Mouse (Mus musculus) fat pad, adult 2 months (tissue): ENCODE measurements around the gene Camta1.

Experiments
- DNase-seq: peaks from one replicate; pipeline ENCODE4 v3.0.0-alpha.2; 2011; ENCODE audit warnings: low read depth, low spot score; ENCODE audit errors: extremely low read depth

Gene Camta1

GRCm38 (mm10) chr4:151690041-151690440, 171.6 kb downstream of the Camta1 start:
- no peak for DNase-seq

- DNase-seq = no peak
These were observed 173.5 kb downstream of the Camta1 start for GRCm38 (mm10) chr4:151688206-151688605.

GRCm38 (mm10) chr4:151684596-151684995, 177.1 kb downstream of the Camta1 start:
- DNase-seq = no peak

GRCm38 (mm10) chr4:151682831-151683488, 178.7 kb downstream of the Camta1 start:
- DNase-seq = no peak

GRCm38 (mm10) chr4:151672452-151672851, 189.2 kb downstream of the Camta1 start:
- no peak for DNase-seq

GRCm38 (mm10) chr4:151666411-151666901, 195.2 kb downstream of the Camta1 start:
- DNase-seq = no peak

GRCm38 (mm10) chr4:151661486-151661885, 200.2 kb downstream of the Camta1 start:
- DNase-seq = no peak

- no peak for DNase-seq
These were observed 205.2 kb downstream of the Camta1 start for GRCm38 (mm10) chr4:151656427-151656826.

- no peak for DNase-seq
These were observed 205.9 kb downstream of the Camta1 start for GRCm38 (mm10) chr4:151655637-151656385.

- DNase-seq = no peak
These were observed 206.4 kb downstream of the Camta1 start for GRCm38 (mm10) chr4:151655227-151655626.

GRCm38 (mm10) chr4:151642418-151642817, 219.3 kb downstream of the Camta1 start:
- no peak for DNase-seq

- no peak for DNase-seq
These were observed 220.7 kb downstream of the Camta1 start for GRCm38 (mm10) chr4:151640971-151641370.

- no peak for DNase-seq
These were observed 222.7 kb downstream of the Camta1 start for GRCm38 (mm10) chr4:151638941-151639340.

GRCm38 (mm10) chr4:151637348-151637747, 224.3 kb downstream of the Camta1 start:
- no peak for DNase-seq

- no peak for DNase-seq
These were observed 226.9 kb downstream of the Camta1 start for GRCm38 (mm10) chr4:151634771-151635170.

- DNase-seq = no peak
These were observed 227.9 kb downstream of the Camta1 start for GRCm38 (mm10) chr4:151633795-151634194.

GRCm38 (mm10) chr4:151632321-151632720, 229.4 kb downstream of the Camta1 start:
- DNase-seq = no peak

- no peak for DNase-seq
These were observed 231.0 kb downstream of the Camta1 start for GRCm38 (mm10) chr4:151630664-151631063.

- no peak for DNase-seq
These were observed 231.4 kb downstream of the Camta1 start for GRCm38 (mm10) chr4:151630231-151630630.

- no peak for DNase-seq
These were observed 242.1 kb downstream of the Camta1 start for GRCm38 (mm10) chr4:151619541-151620016.

- DNase-seq = no peak
These were observed 243.0 kb downstream of the Camta1 start for GRCm38 (mm10) chr4:151618420-151619310.
